Mouse (Mus musculus): ENCODE results near the gene Nrp2.

Nrp2 gene

DNA sequence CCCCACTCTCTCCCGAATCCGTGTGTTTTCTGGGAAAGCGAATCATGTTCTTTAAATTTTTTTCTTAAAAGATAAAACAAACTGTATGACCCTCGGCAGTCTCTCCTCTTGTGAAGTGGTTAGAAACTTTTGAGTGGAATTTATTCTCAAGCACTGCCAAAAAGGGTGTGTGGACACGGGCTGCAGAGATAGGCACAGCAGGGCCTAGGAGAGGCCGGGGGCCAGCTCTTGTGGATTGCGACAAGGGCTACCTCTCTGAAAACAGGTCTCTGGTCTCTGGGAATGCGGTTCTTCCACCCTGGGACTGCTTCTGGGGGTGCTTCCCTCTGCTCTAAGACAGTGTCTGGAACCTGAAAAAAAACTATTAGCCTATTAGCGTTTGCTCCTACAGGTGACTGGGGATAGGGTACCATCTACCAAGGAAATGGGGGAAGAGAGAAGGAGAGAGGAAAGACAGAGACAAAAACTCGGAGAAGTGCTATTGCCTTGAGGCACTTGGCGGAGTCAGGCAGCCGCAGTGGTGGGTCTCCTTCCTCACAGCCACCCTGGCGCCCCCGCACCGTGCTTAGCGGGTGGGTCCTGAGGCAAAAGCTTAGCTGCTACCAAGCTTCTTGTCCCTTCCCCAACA is 1.9 kb downstream of the Nrp2 start:
- DNase-seq: no peak

DNA sequence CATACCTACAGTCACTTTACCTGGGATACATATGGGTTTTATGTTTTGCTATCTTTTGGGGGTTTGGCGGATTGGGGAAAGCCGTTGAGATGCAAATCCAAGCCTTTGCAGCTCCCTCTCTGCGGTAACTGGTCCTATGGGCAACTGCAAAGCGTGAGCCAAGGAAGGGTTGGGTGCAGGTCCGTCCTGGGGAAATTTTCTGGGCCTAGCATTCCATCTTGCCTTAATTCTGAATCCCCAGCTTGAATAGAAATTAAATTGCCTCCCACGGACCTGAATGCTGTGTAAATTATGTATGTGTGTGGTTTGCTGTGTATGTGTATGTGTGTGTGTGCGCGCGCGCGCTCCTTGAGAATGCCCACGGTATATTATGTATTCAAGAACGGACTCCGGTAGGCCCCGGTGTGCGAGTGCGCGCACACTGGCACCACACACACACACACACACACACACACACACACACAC is 2.5 kb downstream of the Nrp2 start:
- DNase-seq: no peak

DNA sequence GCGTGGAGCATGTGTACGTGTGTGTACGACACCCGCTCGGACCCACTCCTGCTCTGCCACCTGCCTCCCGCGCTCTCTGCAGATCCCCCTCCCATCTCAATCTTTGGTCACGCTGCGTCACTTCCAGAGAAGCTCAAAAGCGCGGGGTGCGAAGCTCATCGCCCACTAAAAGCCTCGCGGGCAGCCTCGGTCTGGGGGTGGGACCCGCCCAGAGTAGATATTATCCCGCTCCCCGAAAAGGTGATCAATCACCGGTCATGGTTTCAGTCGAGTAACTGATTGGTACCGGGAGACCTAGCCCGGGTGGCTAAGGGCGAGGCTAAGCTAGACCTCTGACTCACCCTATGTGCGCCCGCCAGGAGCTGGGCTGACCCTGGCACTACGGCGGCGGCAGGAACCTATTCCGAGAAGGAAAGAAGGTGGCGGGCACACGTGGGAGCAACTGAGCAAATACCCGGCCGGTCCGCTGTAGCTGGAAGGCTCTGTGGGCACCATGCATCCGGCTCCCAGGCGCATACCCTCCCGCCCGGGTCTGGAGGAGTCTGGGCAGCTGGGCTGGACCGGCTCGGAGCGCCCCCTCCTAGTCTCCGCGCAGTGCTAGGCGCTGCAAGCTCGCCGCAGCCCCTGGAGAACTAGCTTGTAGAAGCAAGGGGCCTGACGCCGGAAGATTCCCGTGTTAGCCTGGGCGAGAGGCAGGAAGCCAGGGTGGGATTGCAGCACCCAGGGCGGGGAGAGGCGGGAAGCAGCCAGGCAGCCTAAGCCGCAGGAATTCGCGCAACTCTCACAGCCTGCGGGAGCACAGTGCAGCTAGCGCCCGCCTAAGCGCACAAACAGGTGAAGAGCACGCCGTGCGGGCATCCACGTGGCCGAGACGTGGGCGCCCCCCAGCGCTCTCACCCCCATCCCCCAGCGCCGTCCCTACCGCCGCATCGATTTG is 3.3 kb downstream of the Nrp2 start:
- no peak for DNase-seq

DNA sequence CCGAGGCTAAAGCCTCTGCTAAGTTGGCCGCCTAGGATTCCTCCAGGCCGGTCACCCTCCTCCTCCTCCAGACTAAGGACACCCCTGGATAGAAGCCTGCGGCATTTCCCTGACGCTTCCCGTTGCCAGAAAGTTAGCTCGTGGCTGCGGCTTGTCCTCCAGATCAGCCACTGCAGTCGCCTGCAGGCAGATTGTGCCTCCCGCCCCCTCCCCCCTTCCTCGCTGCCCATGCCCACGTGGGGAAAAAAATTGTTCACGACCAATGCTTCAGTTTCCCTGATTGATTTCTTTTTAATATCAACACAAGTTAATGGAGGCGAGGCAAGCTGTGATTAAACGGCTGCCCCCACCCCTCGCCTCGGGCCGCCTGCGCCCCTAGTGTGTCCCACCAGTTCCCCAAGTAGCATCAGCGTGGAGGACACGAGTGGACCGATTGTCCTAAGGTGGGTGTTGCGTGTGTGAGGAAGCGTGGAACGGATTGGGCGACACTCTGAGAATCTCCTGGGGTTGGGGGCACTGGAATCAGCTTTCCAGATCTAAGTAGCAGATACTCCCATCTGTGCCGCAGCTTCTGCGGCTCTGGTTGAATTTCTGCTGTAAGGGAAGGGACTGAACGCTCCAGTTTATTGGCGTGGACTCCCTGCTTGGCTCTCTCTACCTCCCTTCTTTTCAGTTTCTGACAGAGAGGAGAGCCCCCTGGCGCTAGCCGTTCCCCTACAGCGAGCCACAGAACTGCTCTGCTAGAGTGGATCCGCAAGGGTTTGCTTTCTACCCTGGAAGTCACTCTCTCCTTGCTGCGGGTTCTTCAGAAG is 4.2 kb downstream of the Nrp2 start:
- DNase-seq: no peak

DNA sequence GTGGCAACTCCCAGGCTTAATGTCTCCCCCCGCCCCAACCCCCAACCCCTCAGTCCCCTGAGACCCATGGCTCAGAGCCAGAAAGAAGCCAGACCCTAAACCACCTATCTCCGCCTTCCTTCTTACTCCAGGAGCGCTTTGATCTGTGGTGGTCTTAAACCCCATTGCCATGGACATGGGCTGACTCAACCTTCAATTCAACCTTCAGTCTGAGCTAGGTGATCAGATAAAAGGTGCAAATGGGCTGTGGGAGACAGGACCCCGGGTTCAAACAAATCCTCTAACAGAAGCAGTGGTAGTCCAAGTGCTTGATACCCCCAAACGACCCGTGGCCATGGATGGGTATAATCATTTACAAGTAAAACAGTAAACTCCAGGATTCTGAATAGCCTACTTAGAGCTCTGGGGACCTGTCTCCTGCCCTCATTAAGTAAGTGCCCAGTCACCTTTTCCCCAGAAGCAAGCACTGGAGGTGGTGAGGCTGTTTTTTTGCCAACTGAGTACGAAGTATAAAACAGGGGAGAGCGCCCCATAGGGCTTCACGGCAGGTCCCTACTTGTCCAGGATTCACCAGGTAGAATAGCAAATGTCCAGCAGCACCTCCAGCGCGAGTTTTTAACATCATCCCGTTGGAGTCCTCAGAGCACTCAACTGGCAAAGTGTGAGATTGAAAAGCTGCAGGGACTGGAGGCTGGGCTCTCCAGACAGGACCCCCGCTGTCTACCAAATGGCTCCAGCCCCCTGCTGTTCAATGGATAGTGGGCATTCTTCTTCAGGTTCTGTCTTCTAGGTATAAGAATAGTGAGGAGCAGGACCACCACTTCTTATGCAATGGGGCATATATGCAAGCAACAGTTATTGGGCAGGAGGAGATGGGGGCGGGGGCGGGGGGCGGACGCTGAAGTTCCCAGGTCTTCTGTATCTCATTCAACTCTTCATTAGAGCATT is 5.1 kb downstream of the Nrp2 start:
- DNase-seq: no peak

DNA sequence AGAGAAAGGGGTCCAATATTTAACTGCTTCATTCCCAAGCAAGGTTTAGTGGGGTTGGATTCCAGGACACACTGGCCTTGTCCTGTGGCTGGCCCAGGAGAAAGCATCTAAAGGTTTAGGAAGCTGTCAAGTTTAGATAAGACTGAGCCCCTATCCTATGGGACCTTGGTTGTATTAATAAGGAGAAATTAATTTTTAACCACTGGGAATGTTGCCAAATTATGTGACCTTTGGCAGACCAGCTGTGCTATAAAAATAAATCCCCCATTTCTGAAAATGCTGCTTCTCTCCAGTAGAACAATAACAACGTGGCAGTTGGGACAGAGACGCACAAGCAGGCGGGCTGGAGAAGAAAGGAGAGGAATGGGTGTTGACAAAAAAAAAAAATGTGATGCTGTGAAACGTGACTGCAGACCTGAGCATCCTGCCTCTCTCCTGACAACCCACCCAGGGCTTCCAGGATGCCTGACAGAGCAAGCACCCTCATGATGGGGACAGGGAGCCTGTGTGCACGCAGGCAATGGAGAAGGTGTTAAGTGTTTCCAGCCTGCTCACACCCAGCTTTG is 6.8 kb downstream of the Nrp2 start:
- DNase-seq: no peak

DNA sequence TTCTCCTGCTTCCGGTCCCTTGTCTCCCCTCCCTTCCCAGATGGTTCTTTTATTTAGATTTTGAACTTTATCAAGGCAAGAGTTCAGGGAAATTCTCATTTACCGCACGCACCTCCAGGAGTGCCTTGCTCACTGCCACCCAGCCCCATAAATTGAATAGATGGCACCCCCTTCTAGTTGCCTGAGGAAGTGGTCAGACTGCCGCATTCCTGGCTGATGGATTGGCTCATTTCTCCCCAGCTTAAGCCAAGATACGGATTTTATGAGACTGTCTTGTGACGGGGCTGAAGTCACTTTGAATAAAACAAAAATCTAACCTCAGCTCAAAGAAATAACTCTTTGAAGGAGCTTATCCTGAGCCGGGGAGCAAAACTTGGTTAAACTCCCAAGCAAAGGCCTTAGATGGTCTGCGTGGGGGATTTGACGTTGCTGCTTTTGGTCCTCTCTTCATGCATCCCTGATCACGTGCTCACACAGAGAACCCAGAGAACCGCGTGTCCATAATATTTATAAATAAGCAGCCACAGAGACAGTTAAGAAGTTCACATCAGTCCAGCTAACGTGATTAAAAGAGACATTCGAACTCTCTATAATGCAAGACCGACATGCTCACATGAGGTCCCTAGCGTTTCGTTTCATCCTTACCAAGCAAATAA is 10.1 kb downstream of the Nrp2 start:
- no peak for DNase-seq

DNA sequence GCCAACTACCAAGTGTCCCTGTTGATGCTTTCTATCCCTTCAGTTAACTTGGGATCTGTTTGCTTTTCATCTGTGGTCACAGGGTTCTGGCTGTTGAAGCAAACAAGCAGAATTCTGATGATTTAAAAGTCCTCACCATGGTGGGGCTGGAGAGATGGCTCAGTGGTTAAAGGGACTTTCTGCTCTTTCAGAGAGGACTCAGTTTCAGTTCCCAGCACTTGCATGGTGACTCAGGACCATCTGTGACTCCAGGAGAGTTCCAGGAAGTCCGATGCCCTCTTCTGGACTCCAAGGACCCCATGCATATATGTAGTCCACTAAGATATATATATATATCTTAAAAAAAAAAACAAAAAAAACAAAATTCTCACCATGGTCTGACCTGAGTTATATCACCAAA is 11.9 kb downstream of the Nrp2 start:
- no peak for DNase-seq

DNA sequence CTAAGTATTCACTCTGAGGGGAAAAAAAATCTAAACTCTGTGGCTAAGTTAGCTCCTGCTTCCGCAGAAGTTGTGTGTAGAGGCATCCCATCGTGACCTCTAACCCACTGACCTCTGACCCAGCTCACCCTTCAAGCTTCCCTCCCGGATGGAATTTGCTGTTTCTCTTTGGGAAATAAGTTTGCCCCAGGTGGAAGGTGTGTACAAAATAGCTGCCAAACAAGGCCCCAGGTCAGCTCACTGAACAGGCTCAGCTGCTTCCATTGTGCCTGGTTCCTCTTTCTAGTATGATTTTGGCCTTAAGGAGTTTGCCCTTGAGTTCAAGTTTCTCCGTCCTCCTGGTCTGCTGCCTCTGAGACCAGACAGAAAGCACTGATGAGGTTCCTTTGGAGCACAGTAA is 12.6 kb downstream of the Nrp2 start:
- no peak for DNase-seq

DNA sequence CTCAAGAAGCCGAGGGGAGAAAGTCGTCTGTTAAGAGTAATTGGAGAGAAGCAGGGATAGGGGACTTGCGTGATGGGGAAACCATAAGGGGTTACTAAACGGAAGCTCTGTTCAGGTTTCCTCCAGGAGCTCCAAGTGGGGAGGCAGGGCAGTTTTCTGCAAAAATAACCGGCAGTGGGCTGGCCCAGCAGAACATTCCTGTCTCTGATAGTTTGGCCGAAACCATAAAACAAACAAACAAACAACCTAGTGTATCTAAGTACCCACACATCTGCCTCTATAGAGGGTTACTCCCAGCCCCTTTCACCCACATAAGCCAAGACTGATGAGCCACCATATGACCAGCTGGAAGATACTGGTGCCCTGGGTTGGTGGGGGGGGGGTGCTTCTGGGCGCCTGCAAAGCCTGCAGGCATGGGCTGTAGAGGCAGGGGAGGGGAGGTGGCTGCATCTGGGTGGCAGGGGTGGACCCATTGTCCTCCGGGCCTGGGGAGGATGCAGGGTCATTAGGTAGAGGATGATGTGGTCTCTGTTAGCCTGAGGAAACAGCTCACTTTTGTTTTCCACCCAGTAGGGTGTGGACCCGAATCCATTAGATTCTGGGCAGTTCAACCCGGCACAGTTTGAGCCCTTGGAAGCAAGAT is 13.9 kb downstream of the Nrp2 start:
- DNase-seq: no peak

DNA sequence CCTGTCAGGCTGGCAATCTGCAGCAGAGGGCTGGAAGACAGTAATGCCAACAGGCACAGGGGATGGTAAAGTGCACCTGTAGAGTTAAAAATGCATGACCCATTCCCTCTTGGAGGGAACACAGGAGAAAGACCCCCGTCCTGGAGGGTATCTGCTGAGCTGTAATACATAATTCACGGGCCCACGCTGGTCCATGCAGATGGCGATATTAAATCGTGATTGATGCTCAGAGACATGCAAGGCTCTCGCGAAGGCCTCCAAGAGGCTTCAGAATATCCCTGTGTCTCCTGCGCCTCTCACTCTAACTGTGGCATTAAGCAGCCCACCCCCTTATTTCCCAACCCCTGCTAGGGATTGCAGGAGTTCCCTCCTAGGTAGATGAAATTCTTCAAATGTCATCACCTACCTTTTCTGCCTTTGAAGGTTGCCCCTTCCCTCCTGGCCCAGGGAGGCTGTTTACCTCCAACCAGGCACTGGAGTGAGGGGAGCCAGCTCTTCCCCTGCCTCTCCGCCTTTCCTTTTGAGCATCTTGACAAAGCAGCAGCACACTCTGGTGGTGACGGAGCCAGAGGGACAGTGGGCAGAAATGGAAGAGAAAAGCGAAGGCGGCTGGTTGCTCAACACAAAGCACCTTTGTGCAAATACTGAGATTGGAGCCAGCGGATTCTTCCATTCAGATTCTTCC is 14.6 kb downstream of the Nrp2 start:
- no peak for DNase-seq

DNA sequence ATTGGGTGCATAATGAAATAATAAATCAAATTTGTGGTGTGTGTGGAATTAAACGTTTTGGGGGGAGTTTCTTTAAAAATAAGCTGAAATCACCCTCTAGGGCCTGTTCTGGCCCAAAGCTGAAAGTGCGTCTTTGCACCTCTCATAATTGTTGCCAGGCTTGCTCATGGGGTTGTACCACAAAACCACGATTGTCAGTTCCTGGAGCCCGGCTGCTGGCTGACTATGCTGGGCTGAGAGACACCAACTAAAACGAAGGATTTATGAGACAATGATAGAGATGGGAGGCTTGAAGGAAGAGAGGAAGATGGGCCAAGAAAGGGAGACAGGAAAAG is 15.1 kb downstream of the Nrp2 start:
- DNase-seq: no peak

DNA sequence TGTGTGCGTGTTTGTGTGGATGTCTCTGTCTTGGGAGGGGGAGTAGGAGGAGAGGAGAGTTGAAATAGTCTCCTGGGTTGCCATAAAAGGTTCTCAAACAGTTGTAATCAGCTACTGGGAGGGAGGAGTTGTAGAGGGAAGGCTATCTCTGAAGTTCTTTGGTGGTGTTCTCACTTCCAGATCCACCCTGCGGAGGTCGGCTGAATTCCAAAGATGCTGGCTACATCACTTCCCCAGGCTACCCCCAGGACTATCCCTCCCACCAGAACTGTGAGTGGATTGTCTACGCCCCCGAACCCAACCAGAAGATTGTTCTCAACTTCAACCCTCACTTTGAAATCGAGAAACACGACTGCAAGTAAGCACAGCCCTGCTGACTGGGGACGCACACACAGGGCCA is 15.7 kb downstream of the Nrp2 start:
- DNase-seq: no peak

DNA sequence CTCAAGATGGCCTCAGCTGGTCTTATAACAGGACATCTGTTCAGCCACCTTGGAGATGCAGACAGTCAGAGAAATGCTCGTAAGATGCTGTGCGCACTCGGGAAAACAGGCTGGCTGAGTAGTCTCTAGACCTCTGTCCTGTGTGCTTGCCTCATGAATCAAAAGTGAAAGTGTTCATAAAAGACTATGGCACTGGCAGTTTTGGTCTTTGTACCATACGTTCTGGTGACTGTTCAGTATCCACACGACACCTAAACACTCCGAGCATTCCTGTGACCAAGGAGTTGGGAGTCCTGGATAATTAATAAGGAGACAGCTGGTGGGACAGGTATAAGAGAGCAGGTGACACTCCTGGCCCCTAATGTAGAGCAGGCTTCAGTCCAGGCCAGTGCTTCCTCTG is 16.7 kb downstream of the Nrp2 start:
- no peak for DNase-seq

DNA sequence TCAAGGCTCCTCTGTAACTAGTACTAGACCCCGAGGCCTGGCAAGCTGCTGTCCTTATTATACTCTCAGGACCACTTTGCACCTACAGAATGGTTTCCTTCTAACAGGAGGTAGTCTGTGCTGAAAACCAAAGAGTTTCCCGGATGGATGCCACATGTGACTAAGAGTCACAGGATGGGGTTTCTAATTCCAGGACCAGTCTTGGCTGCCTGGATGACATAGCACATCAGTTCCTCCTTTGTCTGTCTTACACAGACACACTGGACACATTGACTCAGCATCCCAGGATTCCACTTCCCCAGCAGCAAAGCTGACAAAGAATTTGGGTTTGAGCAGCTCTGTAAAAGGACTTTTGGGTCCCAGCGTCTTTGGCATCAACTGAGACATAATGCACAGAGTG is 17.1 kb downstream of the Nrp2 start:
- no peak for DNase-seq

DNA sequence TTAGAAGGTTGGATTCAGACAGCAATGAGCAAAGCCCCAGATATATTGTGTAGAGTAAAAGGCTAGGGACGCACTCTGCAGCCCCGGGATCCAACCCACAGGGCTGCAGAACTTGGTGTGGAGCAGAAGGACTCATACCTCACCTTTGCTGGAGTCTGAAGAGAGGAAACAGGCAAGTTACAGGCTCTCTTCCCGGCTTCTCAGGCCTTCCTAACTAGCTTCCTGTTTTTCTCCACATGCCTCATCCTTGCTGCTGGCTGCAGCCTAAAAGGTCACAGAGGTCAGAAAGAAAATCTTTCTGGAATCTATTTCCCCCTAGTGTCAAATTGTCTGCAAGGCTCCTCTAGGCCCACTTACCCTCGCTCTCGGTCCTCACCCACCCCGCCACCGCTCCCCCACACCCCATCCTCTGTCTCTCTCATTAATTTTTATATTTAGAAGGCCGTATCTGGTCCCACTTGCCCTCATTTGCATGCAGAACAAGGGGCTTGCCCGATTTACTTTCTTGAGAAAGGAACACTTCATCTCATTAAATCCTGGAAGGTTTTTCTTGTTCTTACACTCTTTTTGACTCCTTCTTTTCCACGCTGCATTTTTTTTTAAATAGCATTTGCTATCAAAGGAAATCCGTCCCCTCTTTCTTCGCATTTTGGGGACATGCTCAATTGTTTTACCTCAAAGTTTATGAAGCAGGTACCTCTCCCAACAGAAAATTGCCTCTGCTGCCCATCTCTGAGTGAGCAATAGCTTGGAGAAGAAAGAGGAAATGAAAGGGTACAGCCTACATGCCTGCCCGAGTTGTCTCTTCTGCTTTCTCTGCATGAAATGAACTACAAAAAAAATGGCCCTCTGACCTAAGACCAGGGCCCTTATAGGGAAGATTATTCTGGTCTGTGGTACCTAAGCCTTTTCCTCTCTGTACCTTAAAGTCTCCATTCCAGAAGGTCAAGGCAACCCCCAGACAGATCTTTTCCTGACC is 17.9 kb downstream of the Nrp2 start:
- no peak for DNase-seq

DNA sequence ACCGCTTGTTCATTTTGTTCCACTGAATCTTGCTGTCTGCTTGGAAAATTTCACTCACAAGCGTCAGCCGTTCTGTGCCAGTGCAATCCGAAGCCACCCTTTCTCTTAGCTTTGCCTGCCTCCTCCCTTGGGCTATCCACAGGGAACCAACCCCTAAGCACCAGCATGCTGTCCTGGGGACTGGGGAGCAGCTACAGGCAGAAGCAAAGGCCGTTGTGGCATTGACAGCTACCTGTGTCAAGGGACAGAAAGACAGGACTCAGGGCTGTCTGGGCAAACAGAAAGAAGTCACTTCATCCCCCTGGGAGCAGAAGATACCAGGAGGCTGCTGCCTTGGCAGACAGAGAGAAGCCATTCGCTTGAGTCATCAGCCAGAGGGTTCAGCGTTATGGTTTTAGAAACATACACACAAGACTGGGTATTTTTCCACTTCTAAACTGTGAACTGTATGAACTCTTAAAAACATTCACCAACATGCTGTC is 18.7 kb downstream of the Nrp2 start:
- no peak for DNase-seq

DNA sequence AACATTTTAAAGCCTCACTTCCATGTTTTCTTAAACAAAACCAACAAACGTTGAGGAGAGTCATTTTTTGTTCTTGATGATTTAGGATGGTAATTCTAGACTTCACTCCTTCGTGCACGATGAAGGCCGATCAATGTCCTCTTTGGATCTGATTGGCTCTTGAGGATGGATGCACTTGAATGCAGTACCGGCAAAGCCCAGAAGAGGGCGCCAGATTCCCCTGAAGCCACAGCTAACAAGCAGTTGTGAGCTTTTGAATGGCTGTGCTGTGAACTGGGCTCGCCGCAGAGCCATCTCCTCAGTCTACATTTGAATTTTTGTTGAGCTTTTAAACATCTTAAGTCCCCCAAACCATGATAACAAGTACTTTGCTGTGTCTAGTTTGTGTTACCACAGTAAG is 19.4 kb downstream of the Nrp2 start:
- DNase-seq: peak; percentile 40

DNA sequence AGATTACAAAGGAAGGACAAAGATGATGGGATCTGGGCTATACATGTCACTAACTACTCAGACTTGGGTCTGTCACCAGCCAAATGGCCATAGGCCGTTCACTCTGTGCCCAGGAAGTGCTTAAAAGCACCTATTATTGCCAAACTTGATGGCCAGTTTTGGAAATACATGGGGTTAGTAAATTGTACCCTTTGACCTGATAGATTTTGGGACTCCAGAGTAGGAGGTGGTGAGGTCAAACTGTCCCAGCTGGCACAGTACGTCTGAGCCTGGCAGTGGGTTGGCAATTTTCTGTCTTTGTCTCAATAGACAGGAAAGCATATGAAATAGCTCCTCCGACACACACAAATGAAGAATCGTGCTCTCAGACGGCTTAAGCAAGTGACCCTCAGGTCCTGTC is 20.8 kb downstream of the Nrp2 start:
- DNase-seq: no peak
